Mouse (Mus musculus): ENCODE measurements around the gene Ube2s.

GRCm38 (mm10) chr7:4859418-4859978 is 47.1 kb upstream of the Ube2s start:
- TF ChIP-seq TAL1 (conservative IDR thresholded peaks at IDR 0.05; ENCODE audit: low read depth, low read length) (no peak), CTCF (IDR thresholded peaks at IDR 0.05; ENCODE audit: low read depth, low read length) (no peak), POLR2AphosphoS5 (IDR thresholded peaks at IDR 0.05; ENCODE audit: insufficient replicate concordance, low read depth, low read length) (no peak), GATA1 (IDR thresholded peaks at IDR 0.05; ENCODE audit: borderline replicate concordance, low read length) (no peak)
